Mouse (Mus musculus) liver, adult 2 months (tissue): ENCODE measurements at regions not wholly inside any gene's neighbourhood (a gene's known extent, or its start where the extent isn't known, plus 50 kb on each side); places are given as distances from the start of the nearest gene placed in this dataset.
"Not testable (repeated sequence)": the region's sequence is repeated elsewhere in the genome, so short reads cannot be mapped to it uniquely, and the experiment has no call there.

ENCODE experiments used
- CTCF ChIP-seq: fragments of 200-500 bp; IDR thresholded peaks from 2 replicates; pipeline ENCODE4 v1.5.1; 2011; ENCODE audit warnings: low read depth, low read length, control low read depth
- POLR2A ChIP-seq: fragments of 200-500 bp; IDR thresholded peaks from 2 replicates; pipeline ENCODE4 v1.6.1; 2011; ENCODE audit warnings: low read length, control low read depth; ENCODE audit not compliant: insufficient read depth; ENCODE audit errors: extremely low read depth

- TF ChIP-seq CTCF, POLR2A: not testable (repeated sequence)
Measured at GRCm38 (mm10) chr14:53301110-53301509, 805.6 kb upstream of the Olfr1507 start.
